Mouse (Mus musculus) hindbrain, embryonic 16.5 days (tissue): ENCODE measurements around the gene Rpl37a. TPM values are rescaled to one million over a fixed set of nuclear protein-coding genes. Genes with fewer than 3 reads are reported as not detected.

Source experiments
- ATAC-seq: fragments of 200-750 bp; cut with Nextera tagmentation; 2 replicates; pipeline ENCODE4 v1.8.0; 2017; ENCODE audit warnings: moderate TSS enrichment, moderate library complexity
- H3K27ac ChIP-seq: fragments of 300-500 bp; sonication (generic); 2 replicates; pipeline ENCODE4 v1.5.1; 2014; ENCODE audit warnings: low read depth, mild to moderate bottlenecking, control low read depth, low read length, moderate library complexity
- H3K27me3 ChIP-seq: fragments of 300-500 bp; sonication (generic); replicated peaks from 2 replicates; pipeline ENCODE4 v1.6.1; 2014; ENCODE audit warnings: low read length; ENCODE audit not compliant: control insufficient read depth, insufficient read depth
- H3K36me3 ChIP-seq: fragments of 300-500 bp; sonication (generic); 2 replicates; pipeline ENCODE4 v1.6.1; 2014; ENCODE audit warnings: mild to moderate bottlenecking, low read length, moderate library complexity, mixed read lengths; ENCODE audit not compliant: control insufficient read depth, insufficient read depth
- H3K4me1 ChIP-seq: fragments of 300-500 bp; sonication (generic); 2 replicates; pipeline ENCODE4 v1.6.1; 2014; ENCODE audit warnings: low read depth, low read length; ENCODE audit not compliant: control insufficient read depth, insufficient read depth
- H3K4me2 ChIP-seq: fragments of 300-500 bp; sonication (generic); 2 replicates; pipeline ENCODE4 v1.6.1; 2014; ENCODE audit warnings: mild to moderate bottlenecking, low read length, control low read depth, moderate library complexity
- H3K4me3 ChIP-seq: fragments of 300-500 bp; sonication (generic); 2 replicates; pipeline ENCODE4 v1.5.1; 2014; ENCODE audit warnings: mild to moderate bottlenecking, low read length, control low read depth, moderate library complexity
- H3K9ac ChIP-seq: fragments of 300-500 bp; sonication (generic); 2 replicates; pipeline ENCODE4 v1.6.1; 2014; ENCODE audit warnings: low read depth, mild to moderate bottlenecking, control low read depth, low read length, moderate library complexity
- H3K9me3 ChIP-seq: fragments of 300-500 bp; sonication (generic); 2 replicates; pipeline ENCODE4 v1.6.1; 2014; ENCODE audit warnings: mild to moderate bottlenecking, low read length, moderate library complexity; ENCODE audit not compliant: control insufficient read depth
- WGBS: fragments of 180-500 bp; shearing (Covaris S2); extraction: QIAGEN DNeasy Blood & Tissue Kit; methylation state at CpG from one replicate; pipeline ENCODE4 v1.1.7; 2014; 5-methylcytosine and 5-hydroxymethylcytosine counted together
- polyA plus RNA-seq: library from polyadenylated mRNA; unstranded; fragments of >200 nt; fragmentation: Nextera tagmentation; extraction: Ambion mirVana; gene quantifications from 2 replicates; pipeline ENCODE4 v1.2.1, GENCODE M21; 2015

The Rpl37a gene
- polyA plus RNA-seq = 753 and 794 TPM in 2 replicates

GRCm38 (mm10) chr1:72710753-72711653 lies at the start of gene Rpl37a:
Gene Rpl37a (plus strand): TSS chr1:72711290.
- 2% methylated on average over 68 of the region's 68 CpGs for WGBS
- H3K9me3 ChIP-seq = no peaks in the 10 kb centered on the region
- no peaks in the 10 kb centered on the region for H3K27me3 ChIP-seq
- peak within 1 kb of the TSS; percentile 69 for H3K4me2 ChIP-seq
- peak; percentile 95 for ATAC-seq
- H3K4me3 ChIP-seq = peak within 1 kb of the TSS; percentile 72
- H3K4me1 ChIP-seq = peaks cover 16% of the 10 kb centered on the region
- peaks cover 16% of the 10 kb centered on the region for H3K36me3 ChIP-seq
- peak within 1 kb of the TSS; percentile 86 for H3K27ac ChIP-seq
- peak within 1 kb of the TSS; percentile 79 for H3K9ac ChIP-seq

- Histone ChIP-seq H3K27me3 (no peaks in the 10 kb centered on the region), H3K4me1 (no peaks in the 10 kb centered on the region), H3K4me2 (no peak overlapping the region), H3K9me3 (no peaks in the 10 kb centered on the region), H3K4me3 (no peak overlapping the region), H3K9ac (no peak overlapping the region), H3K27ac (no peak overlapping the region), H3K36me3 (no peaks in the 10 kb centered on the region)
- WGBS = 51% methylated on average over 3 of the region's 3 CpGs
- no peak for ATAC-seq
Measured at GRCm38 (mm10) chr1:72673070-72673469, 38.0 kb upstream of the Rpl37a start.

GRCm38 (mm10) chr1:72696256-72696655 lies 14.8 kb upstream of the Rpl37a start:
- Histone ChIP-seq H3K4me2 (no peak overlapping the region), H3K9ac (no peak overlapping the region), H3K4me3 (no peak overlapping the region), H3K27me3 (no peaks in the 10 kb centered on the region), H3K9me3 (no peaks in the 10 kb centered on the region), H3K4me1 (no peaks in the 10 kb centered on the region), H3K27ac (no peak overlapping the region), H3K36me3 (no peaks in the 10 kb centered on the region)
- ATAC-seq = no peak
- WGBS = 59% methylated on average over 3 of the region's 3 CpGs

GRCm38 (mm10) chr1:72698651-72699050 lies 12.4 kb upstream of the Rpl37a start:
- no peak overlapping the region for H3K4me3 ChIP-seq
- H3K9me3 ChIP-seq = no peaks in the 10 kb centered on the region
- H3K27me3 ChIP-seq = no peaks in the 10 kb centered on the region
- H3K4me2 ChIP-seq = no peak overlapping the region
- H3K4me1 ChIP-seq = no peaks in the 10 kb centered on the region
- no peak overlapping the region for H3K27ac ChIP-seq
- no peak overlapping the region for H3K9ac ChIP-seq
- ATAC-seq = no peak
- H3K36me3 ChIP-seq = no peaks in the 10 kb centered on the region
- 42% methylated on average over 4 of the region's 4 CpGs for WGBS

GRCm38 (mm10) chr1:72700479-72700878 lies 10.6 kb upstream of the Rpl37a start, which contains the start of gene Ankar:
Gene Ankar (minus strand): TSS chr1:72700579.
- H3K27me3 ChIP-seq = no peaks in the 10 kb centered on the region
- ATAC-seq = no peak
- no peak within 1 kb of the TSS for H3K4me3 ChIP-seq
- H3K36me3 ChIP-seq = no peaks in the 10 kb centered on the region
- no peak within 1 kb of the TSS for H3K27ac ChIP-seq
- H3K4me2 ChIP-seq = no peak within 1 kb of the TSS
- H3K4me1 ChIP-seq = no peaks in the 10 kb centered on the region
- H3K9me3 ChIP-seq = no peaks in the 10 kb centered on the region
- no peak within 1 kb of the TSS for H3K9ac ChIP-seq
- WGBS = 88% methylated on average over 11 of the region's 11 CpGs

GRCm38 (mm10) chr1:72707525-72707924 lies 3.6 kb upstream of the Rpl37a start:
- Histone ChIP-seq H3K4me2 (no peak overlapping the region), H3K27ac (no peak overlapping the region), H3K9me3 (no peaks in the 10 kb centered on the region), H3K27me3 (no peaks in the 10 kb centered on the region), H3K4me1 (peaks cover 7% of the 10 kb centered on the region), H3K4me3 (no peak overlapping the region), H3K9ac (no peak overlapping the region), H3K36me3 (no peaks in the 10 kb centered on the region)
- 78% methylated on average over 4 of the region's 4 CpGs for WGBS
- ATAC-seq = no peak

GRCm38 (mm10) chr1:72711684-72712083 lies 594 bp downstream of the Rpl37a start:
- Histone ChIP-seq H3K27me3 (no peaks in the 10 kb centered on the region), H3K4me3 (peak overlapping the region; percentile 72), H3K4me2 (peak overlapping the region; percentile 67), H3K27ac (peak overlapping the region; percentile 86), H3K36me3 (peaks cover 16% of the 10 kb centered on the region), H3K9ac (peak overlapping the region; percentile 79), H3K9me3 (no peaks in the 10 kb centered on the region), H3K4me1 (peaks cover 16% of the 10 kb centered on the region)
- no peak for ATAC-seq
- 1% methylated on average over 17 of the region's 17 CpGs for WGBS

GRCm38 (mm10) chr1:72714547-72714946 lies 3.5 kb downstream of the Rpl37a start:
- Histone ChIP-seq H3K4me1 (peaks cover 16% of the 10 kb centered on the region), H3K27me3 (no peaks in the 10 kb centered on the region), H3K9me3 (no peaks in the 10 kb centered on the region), H3K4me2 (no peak overlapping the region), H3K9ac (no peak overlapping the region), H3K36me3 (peaks cover 16% of the 10 kb centered on the region), H3K27ac (no peak overlapping the region), H3K4me3 (no peak overlapping the region)
- WGBS = 70% methylated on average over 4 of the region's 4 CpGs
- no peak for ATAC-seq

GRCm38 (mm10) chr1:72715065-72715464 lies 4.0 kb downstream of the Rpl37a start:
- Histone ChIP-seq H3K4me1 (peaks cover 16% of the 10 kb centered on the region), H3K27me3 (no peaks in the 10 kb centered on the region), H3K9ac (no peak overlapping the region), H3K27ac (no peak overlapping the region), H3K4me2 (no peak overlapping the region), H3K36me3 (peaks cover 16% of the 10 kb centered on the region), H3K4me3 (no peak overlapping the region), H3K9me3 (no peaks in the 10 kb centered on the region)
- no peak for ATAC-seq
- WGBS = 94% methylated on average over 1 of the region's 1 CpGs
